Mouse (Mus musculus) thymus, postnatal 4 days (tissue): Measurements from ENCODE around the gene Srsf1.

Experiments
- DNase-seq: peaks from one replicate; pipeline ENCODE4 v3.0.0; 2021

Gene Srsf1

DNA sequence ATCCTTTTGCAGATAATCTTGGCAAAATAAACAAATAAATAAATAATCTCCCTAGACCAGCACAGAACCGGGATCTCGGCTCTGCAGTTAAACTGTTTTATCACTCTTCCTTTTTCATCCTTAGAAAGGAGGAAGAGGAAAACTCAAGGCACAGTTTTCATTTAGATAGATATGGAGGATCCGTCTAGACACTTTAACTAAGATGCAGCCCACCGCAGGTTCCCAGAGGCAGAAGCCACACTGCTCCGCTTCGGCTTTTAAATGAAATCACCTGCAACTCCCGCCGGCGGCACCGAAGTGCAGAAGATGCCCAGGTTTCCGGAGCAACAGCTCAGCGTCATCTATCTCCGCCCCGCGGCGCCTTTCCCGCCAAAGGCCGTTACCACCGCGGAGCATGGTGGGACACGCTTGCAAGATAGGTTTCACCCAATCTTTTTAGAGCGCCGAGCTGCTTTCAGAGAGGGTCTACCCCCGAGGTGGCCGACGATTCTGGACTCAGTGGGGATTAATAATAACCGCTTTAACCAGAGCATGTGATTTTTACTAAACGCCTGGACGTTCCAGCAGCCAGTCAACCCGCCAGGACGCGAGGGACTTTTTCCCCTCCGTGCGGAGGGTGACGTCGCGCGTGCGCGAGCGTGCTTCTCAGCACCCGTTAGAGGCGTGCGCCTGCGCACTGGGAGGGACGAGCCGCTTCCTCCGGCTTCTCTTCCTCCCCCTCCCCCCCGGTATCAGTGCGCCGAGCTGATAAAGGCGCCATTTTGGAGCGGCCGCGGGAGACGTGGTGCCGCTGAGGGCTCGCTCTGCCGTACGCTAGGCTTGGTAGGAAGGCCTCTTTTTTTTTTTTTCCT lies at the start of gene Srsf1:
Gene Srsf1 (plus strand): TSS at position 430 of the 851 bp plus-strand sequence.
- DNase-seq: peak; percentile 98

DNA sequence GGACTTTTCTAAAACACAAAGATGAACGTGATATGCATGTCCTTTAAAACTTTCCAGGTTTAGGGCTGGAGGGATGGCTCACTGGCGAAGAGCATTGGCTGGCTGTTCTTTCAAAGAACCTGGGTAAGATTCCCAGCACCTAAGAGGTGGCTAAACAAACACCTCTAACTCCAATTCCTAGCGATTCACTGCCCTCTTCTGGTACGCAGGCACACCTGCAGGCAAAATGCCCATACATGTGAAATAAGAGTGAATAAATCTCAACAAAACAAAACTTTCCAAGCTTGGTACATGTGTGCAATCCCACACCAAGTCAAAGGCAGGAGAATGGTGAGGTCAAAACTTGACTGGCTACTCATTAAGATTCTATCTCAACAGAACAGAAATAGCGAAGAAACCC lies 47.4 kb upstream of the Srsf1 start:
- DNase-seq: no peak

DNA sequence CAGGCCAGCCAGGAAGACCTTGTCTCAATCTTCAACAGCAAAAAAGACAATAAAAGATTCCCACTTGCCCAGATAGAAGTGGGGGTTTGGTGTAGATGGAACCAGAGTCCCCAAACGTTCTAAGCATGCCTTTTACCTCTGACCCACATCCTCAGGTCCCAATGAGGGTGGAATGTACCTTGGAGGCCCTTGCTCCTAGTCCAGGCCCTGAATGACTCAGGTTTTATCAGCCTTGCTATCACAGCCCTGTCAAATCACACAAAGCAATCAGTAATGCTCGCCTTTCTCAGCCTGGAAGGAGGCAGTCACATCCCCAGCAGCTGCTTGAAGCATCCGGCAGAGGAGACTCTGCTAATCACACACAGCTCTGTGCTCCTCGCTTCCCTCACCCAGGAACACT lies 44.4 kb upstream of the Srsf1 start:
- DNase-seq: no peak

DNA sequence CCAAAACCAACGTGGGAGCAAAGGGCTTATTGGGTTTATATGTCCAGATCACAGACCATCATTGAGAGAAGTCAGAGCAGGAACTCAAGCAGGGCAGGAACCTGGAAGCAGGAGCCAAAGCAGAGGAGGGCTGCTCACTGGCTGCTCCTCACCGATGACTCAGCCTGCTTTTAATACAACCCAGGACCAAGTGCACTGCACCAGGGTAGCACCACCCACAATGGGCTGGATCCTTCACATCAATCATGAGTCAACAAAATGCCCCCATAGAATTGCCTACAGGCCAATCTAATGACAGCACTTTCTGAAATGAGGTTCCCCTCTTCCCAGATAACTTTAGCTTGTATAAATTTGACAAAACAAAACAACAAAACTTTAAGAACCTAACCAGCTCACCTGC lies 43.0 kb upstream of the Srsf1 start:
- DNase-seq: no peak

DNA sequence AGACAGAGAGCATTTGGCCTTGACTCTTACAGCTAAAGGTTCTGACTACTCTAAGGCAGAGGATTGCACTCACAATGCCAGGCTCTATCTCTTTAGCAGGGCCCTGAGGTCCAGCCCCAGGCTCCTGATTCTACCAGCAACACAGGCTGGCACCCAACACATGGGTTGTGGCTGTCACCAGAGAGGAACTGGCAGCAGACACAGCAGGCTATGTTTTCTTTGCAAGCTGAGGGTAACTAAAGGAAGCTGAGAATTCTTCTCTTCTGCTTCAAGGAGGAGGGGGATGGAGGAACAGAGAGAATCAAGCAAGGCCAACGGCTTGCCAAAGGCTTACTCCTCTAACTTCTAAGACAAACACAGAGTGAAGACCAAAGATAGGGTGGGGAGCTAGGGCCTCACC lies 38.5 kb upstream of the Srsf1 start:
- no peak for DNase-seq

DNA sequence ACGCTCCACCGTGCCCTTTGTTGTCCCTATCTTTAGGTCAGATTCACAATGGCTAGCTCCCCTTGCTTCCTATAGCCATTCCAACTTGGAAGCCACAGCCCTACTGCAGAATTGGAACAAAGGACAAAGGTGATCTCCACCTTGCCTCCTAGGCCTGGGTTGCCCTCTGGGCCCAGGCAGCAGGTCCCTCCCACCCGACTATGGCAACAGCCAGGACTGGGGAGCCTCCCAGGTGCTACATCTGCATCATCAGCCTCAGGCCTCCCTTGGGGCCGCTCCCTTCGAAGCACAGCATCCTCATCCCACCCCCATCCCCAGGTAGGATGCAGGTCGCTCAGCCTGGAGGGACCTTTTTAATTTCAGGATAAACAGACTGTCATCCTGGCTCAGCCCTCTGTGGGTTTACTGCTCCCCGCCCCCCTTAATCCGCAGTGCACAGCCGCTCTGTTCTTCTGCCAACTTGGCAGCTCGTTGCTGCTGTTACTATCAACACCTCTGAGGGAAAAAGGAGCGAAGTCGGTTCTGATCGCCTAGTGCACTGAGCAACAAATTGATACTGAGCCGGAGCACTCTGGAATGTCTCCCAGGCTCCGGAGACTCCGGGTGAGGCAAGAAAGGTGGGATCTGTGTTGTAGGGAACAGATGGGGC lies 37.5 kb upstream of the Srsf1 start:
- DNase-seq: no peak

DNA sequence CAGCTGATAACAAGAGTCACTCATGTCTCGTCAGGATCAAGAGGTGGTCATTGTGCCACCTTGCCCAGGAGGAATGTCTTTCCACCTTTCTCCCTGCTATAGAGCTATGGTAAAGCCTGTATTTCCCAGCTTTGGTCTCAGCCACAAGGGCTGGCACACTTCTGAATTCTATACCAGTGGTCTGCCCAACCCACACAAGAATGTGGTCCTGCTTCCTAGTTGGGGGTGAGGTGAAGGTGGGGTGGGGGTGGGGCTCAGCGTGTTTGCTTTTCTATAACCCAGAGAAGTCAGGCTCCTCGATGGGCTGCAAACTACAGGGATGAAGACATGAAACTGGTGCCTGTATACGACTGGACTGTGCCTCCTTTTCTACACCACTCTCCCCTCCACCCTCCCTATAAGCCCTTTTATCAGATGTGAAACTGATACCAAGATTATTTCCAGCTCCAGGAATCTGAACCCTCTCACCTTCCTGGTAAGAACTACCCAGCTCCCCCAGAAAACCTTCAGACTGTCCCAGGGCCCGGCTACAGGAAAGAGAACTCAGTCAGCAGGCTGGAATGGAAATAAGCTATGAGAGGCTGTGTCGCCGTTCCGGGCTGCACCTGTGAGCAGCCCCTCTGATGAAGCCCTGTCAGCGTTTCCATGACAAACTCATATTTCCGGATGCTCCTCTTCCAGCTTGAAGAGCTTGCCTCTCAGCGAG lies 35.8 kb upstream of the Srsf1 start:
- no peak for DNase-seq

DNA sequence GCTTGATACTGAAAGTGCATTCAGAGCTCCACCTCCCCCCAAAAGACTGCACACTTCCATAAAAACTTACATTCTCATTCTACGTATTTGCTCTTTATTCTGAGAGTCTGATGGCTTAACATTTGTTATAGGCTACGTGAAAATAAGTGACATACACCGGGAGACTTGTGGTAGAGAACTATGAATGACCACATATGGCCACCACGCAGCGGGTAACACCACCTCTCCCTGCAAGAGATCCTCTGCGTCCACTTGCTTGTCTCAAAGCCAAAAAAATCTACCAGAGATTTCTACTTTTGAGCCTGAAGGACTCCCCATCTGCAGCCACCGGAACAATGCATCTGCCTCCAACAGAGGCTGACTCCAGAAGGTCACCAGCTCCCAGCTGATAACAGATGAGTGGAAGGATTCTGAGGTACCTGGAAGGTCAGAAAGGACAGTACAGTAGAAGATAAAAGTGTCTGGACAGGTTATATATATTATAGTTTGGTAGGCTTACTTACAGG lies 35.2 kb upstream of the Srsf1 start:
- no peak for DNase-seq

DNA sequence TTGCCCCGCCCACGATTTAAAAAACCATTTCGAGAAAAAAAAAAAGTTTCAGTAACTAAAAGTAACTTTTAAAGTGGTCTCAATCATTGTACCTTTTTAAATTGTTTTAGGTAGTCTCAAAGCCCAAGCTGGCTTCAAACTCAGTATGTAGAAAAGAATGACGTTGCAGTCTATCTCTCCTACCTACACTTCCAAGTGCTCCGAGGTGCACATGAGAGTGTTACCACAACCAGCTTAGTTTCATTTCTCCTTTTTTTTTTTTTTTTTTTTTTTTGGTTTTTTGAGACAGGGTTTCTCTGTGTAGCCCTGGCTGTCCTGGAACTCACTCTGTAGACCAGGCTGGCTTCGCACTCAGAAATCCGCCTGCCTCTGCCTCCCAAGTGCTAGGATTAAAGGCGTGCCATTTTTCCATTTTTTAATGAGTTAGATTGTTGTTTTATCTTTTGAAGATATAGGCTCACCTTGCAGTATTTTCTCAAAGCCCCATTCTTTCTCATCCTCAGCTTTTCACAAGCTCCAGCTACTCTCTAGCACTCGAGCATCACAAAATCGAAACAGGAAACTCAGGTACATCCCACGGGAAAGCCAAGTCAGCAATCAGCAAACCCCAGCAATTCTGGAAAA lies 34.4 kb upstream of the Srsf1 start:
- no peak for DNase-seq

DNA sequence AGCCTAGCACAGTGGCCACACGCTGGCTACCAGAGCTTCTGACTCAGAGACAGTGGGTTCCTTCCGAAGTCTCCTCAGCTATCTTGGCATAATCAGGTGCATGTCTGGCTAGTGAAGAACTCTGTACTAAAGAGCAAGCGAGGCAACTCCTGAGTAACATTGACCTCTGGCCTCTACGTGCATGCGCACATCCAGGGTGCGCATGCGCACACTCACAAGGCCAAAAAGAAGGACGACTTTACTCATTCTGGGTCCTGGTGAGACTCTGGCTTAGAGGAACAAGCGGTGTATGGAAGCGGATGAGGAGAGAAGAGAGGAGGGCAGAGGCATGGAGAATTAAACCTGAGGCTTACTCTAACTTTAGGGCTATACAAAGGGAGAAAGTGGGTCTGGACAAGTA lies 33.5 kb upstream of the Srsf1 start:
- no peak for DNase-seq

DNA sequence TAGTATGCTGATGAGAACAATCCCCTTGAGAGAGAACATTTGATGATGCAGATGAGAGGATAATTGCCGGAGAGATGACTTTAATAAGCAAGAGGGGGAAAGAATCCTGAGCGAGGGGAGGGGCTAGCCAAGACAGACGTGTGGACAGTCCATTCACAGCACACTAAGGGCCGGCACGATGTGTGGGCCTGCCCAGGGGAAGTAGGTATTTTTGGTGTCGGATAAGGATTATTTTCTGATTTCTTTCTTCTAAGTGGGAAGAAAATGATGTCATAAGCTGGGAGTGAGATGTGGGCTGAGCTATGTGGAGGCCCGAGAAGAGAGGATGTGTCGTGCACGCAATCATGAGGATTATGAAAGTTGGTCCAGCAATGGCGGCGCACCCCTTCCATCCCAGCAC lies 32.0 kb upstream of the Srsf1 start:
- no peak for DNase-seq

DNA sequence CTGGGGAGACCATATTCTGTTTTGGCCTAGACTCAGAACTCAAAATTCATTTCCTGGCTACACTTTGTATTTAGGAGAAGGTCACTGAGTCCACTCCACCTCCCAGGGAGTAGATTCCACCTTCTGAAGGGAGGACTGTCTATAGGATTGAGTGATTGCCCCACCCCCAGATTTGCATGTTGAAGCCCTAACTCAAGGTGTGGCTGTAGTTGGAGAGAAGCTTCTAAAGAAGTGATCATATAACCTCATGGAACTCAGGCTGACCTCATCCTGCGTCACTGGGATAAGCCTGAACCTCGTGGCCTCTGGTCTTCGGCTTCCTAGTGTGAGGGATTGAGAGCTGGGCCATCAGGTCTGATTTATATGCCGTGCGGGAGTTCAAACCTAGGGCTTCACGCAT lies 31.4 kb upstream of the Srsf1 start:
- DNase-seq: no peak

DNA sequence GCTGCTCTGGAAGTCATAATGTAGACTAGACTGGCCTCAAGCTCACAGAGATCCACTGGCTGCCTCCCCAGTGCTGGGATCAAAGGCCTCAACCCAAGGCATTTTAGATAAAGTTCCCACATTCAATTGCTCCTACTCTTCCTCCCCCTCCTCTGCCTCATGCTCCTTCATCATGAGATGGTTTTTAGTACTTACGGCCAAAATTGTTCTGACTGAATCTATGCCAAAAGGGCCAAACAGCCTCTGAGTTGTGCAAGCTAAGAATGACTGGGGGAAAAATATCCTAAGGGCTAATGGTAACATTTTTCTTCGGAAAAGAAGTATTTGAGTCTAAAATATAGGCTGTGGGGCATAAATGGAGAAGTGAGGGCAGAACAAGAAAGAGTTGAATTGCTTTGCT lies 23.2 kb upstream of the Srsf1 start:
- DNase-seq: no peak

DNA sequence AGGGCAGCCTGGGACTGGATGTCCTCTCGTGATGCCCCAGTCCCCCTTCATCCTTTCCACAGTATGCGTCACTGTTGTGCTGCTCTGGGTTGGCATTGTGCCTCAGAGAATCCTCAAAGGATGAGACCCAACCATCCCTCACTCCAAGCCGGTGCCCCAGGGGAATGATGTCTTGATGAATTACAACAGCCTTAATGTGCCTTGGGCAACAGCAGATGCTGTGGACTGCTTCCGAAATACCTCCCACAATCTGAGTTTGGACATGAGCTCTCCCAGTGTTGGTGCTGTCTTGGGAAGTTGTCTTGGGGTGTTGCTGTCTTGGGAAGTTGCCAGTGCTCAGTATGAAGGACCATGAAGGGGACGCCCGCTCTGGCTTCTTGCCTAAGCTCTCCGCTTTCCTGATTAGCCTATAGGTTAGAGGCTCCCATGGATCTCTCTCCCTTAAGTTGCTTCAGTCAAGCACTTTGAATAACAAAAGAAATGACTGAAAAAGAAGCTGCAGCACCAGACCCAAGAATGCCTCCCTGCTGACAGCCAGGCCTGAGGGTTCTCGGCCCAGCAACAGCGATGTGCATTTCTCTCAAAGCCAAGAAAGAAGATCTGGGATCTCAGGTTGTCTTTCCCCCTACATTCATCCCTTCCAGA lies 19.7 kb upstream of the Srsf1 start:
- no peak for DNase-seq

DNA sequence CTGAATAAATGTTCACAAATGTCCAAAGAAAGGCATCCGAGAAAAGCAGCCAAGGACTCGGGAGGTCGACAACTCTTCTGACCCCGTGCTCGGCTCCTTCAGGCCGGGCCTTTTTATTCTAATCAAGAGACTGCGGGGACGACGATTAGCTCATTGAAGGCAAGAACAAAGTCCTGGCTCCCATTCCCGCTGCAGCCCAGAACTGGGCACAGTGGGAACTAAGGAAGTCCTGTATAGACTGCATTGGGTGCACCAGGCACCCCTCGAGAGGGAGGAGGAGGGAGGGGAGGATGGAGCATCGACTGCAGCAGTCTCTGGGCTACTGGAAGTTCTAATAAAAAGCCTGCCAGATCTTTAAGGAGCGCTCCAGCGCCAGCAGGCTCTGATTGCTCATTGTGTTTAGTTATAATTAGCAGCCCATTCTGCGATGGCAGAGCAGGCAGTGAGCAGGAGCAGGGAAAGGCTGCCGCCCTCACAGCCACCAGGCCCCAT lies 18.9 kb upstream of the Srsf1 start:
- DNase-seq: no peak

DNA sequence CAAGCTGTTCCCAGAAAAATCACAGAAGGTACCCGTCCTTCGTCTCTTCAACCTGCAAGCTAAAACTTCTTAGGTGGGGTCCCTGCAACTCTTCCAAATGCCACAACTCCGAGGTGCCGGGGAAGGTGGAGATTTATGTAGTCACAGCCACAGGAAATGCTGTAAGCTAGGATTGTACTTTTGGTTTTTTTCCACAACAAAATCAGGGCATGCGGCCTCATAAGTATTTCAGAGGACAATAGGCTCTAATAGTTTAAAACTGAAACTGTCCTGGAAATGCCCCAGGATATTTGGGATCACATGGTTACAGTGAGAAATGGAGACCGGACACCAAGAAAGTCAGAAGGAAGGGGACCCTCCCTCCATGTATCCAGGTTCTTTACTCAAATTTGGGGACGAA lies 17.0 kb upstream of the Srsf1 start:
- DNase-seq: no peak

DNA sequence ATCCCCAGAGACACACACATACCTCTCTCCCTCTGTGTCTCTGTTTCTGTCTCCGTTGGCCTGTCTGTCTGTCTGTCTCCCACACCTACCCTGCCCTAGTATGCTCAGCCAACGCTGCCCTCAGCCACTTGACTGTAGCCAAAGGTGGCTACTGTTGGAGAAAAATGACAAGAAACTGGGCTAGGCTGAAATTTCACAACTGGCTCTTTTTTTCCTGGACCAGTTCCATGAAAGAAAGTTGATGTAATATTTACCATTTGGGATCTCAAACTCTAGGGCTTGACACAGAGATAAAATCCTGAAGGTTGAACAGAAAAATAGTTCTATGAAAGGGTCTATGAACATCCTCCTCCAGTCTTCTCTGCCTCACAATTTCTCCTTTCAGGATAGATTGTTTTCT lies 16.3 kb upstream of the Srsf1 start:
- no peak for DNase-seq

DNA sequence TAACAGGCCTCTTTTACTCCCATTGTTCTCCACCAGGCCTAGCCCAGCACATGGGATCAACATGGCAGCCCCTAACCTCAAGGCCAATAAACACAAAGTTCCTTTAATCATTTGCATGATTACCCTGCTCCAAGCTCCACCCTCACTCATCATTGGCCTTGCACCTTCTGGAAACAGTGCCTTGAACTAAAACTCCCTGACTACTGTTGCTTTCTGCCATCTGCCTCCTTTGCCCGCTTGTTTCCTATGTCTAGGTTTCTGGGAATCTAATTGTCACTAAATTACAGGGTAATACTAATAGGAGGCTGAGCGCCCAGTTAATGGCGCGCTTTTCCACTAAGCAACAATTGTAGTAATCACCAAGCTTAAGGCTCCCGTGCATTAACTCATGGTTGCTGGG lies 15.4 kb upstream of the Srsf1 start:
- DNase-seq: no peak

DNA sequence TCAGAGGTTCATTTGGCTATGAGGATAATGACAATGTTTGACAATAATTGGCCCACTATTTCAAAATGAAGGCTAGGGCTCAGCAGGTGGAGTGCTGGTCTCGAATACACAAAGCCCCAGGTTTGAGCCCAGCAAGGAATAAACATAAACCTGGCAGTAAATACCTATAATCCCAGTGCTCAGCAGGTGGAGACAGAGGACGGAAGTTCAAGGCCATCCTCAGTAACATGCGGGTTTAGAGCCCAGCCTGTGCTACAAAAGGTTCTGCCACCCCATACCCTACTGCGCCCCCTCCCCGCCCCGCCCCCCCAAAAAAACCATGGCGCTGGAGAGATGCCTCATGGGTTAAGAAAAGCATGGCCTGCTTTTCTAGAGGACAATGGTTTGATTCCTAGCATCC lies 11.2 kb upstream of the Srsf1 start:
- DNase-seq: no peak

DNA sequence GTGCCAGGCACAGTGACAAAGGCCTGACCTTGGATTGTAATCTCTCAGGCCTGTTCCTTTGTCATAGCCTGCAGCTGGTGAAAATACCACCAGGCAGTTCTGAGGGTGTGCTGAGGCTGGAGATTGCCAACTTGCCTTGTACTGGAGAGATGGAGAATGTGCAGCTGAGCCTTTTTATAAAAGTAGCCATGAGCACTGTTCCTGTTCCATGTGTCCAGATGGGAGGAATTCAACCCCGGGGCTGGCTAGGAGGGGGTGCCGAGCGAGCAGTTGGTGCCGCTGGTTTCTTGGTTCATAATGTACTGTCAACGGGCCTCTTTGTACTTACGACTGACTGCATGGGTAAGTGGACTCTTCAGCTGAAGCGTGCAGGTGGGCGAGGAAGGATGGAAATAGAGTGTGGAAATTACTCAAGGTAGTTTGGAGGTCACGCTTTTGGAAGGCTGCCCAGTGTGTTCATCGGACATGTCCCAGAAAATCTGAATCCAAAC lies 10.4 kb upstream of the Srsf1 start:
- no peak for DNase-seq

DNA sequence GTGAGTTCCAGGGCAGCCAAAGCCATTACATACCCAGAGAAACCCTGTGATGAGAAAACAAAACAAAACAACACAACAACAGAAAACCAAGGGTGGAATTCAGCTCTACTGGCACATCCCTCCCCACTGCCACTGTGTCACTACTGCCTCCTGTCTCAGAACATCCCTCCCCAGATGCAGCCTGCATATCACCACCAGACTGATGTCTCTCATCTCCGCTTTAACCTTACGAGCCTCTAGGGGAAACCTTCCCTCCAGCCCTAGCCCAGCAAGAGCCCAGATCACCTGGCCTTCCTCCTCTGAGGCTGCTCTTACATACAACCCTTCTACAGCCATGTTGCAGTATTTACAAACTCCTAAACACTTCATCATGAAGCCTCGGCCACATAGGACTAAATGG lies 9.8 kb upstream of the Srsf1 start:
- no peak for DNase-seq

DNA sequence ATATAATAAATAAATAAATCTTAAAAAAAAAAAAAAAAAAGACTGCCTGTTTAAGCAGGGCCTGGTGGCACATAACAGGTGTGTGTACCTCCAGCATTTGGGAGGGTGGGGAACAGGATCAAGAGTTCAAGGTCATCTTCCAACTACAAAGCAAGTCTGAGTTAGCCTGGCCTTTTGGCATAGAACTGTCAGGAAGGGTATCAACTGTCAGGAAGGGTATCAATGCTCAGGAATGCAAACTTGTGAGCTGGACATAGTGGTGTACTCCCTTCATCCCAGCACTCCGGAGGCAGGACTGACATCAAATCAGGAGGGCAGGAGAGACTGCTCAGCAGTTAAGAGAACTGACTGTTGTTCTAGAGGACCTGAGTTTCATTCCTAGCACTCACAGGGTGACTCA lies 8.1 kb upstream of the Srsf1 start:
- no peak for DNase-seq

DNA sequence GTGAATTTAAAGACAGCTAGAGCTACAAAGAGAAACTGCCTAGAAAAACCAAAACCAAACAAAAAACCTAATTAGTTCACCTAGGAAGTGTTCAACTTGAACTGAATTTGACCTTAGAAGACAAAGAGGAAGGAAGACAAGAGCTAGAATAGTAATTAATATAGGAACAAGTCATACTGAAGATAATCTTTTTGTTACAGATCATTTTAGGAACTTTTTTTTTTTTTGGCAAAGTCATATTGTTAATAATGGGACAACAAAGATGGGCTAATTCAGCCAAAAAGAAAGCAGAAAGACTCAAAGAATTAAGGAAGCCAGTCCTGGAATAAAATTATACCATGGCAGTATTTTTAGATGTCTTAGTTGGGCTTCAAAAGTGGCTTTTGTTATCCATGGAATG lies 2.9 kb upstream of the Srsf1 start:
- DNase-seq: no peak
